Mouse (Mus musculus) erythroid progenitor cell, adult 5-6 weeks (primary cell): ENCODE results near the gene Syn3. TPM values are rescaled to one million over a fixed set of nuclear protein-coding genes. Genes with fewer than 3 reads are reported as not detected.
"Not testable (repeated sequence)": the region's sequence is repeated elsewhere in the genome, so short reads cannot be mapped to it uniquely, and the experiment has no call there.

Source experiments
- ATAC-seq: replicated peaks from 2 replicates; pipeline ENCODE4 v1.8.0; 2016; ENCODE audit warnings: moderate number of reproducible peaks, mild to moderate bottlenecking, moderate TSS enrichment, inconsistent platforms; ENCODE audit not compliant: poor library complexity, low FRiP score, severe bottlenecking
- total RNA-seq, 2 experiments: library from RNA; stranded (forward) in 1 of 2; stranded (reverse) in 1 of 2; fragments of 150-400 nt in 1 of 2; fragments of 186-747, 209-891 nt in 1 of 2; gene quantifications; 2 replicates each; pipeline versions ENCODE4 v1.2.3 to v1.2.4; 2015 to 2017; ENCODE audit warnings: low replicate concordance in 2 of 2

Gene Syn3
- total RNA-seq, 2 experiments from 2014 or later: not detected

DNA sequence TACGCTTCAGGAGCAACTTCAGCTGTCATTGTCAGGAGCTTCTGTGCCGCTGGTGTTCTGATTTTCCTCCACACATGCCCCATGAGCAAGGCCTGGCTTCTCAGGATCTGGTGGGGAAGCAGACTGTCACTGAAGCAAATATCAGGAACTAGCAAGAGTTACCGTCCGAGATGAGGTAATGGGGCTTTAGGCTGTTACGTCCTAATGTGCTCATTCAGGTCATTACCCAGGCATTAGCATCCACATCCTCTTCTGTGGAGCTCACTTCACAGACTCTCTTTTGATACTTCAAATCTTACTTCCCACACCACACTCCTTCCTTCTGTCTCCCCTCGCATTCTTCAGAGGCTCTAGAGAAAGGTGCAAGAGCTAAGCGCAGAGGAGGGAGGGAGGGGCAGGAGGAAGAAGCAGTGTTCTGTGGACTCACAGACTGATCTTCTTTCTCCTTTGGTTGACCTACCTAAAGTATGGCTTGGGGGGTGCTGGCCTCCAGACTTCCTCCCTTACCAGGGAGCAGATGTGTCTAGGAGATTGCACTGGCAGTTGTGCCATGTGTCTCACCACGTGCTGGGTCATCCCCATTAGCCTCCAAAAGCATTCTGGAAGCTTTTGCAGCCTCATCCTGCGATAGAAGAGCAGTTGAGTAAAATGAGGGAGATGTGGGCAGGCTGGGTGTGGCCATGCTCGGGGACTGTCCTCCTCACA is 445.7 kb downstream of the Syn3 start:
- no peak for ATAC-seq

DNA sequence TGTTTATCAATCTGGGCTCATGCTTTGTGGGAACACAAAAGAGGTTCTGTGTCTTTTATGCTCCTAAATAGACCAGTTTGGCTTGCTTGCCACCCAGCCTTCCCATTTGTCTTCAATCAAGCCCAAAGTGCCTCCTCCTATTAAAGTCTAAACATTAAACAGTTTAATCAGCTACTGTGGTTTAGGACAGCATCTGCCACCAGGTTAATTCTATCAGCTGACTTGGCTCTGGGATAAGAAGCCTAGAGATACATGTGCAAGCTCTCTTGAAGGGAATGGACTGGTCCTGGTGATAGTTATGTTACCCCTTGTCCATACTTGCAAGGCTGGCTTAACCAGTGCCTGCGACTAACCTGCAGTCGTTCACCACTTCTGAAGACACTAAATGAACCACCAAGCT is 448.2 kb downstream of the Syn3 start:
- ATAC-seq: no peak

DNA sequence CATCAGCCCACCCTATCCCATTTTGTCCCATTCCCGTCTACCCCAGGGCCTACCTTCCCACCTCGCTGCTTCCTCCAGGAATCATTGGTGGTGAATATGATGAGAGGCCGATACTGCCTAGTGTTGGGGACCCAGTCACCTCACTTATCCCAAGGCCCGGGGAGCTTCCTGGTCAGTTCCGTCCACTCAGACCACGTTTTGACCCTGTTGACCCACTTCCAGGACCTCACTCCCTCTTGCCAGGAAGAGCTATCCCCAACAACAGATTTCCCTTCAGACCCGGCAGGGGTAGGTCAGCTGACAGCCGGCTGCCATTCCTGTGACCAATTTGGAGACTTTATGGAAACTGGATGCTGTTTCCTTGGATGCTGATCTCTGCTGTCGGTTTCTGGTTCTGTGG is 450.9 kb downstream of the Syn3 start:
- ATAC-seq: no peak

DNA sequence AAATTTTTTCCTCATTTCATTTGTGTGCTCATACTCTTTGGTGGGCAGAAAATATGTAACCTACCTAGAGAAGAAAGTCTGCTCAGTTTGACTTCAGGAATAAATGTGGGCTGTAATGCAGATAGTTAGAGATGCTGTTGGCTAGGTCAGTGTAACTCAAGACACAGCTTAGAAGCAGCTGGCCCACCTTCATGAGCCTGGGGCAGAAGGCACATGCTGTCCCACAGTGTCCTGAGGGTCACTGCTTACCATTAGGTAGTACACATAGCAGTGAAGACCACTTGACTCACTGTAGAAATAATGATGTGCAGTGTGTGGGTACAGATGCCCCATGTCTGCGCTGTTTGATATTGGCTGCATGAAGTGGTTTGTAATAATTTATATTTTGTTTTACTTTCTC is 452.3 kb downstream of the Syn3 start:
- ATAC-seq: no peak

GRCm38 (mm10) chr10:86044066-86044465 is 454.6 kb downstream of the Syn3 start:
- no peak for ATAC-seq

DNA sequence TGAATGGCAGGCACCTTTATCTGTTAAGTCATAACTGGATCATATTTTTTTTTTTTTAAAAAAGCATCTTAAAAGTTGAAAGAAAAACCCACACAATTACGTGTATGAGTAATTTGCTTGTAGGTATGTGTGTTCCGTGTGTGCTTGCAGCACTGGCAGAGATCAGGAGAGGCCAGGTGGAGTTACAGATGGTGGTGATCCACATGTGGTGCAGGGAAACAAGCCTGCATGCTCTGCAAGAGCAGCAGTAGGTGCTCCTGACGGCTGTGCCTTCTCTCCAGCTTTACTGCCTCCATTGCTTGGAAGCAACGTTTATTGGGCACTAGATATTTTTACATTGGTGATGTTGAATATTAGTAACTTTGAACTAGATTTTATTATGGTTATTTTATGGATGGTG is 455.0 kb downstream of the Syn3 start:
- ATAC-seq: no peak

DNA sequence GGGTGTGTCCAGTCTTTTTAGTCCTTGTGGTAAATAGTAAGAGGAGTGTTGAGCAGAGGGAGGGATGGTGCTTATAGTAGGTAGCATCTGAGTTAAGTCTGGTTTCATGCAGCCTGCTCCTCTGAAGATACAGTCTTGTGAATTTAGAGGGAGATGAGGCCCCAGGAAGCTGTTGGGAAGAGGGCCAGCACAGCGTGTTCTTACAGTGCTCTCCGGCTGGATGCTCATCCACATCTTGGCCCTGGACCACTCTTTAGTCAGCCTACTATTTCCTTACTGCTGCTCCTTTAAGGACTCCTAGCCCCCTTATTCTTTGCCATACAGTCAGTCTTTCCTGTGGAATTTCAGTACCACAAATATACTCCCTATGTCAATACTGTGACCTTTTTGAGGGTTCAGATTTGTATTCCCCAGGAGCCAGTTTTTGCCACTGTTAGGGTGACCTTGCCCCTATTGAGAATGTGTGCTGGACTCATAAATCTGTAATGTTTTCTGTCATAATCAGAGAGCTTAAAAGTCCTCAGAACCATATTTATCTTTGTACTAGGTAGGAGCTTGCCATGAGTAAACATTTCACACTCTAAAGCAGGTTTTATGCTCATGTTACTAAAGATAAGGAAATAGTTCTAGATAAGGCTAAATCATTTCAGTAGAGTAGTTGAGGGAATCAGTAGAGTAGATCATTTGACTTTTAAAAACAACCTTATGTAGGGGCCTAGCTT is 464.5 kb downstream of the Syn3 start:
- no peak for ATAC-seq

DNA sequence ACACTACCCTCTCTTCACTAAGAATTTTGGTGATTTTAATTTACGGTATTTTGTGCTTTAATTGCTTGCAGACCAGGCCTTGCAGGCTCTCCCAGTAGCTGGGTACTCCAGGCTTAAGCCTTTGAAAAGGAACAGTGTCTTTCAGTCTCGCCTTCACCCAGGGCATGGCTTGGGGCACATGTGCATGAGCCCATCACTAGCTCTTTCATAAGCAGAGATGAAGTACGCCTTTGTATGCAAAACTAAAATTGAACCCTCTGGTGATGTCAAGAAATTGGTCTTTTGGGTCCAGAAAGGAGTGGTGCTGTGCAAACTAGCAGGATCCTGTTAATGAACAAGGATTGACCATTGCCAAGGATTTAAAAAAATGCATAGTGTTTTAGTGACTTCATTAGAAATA is 466.2 kb downstream of the Syn3 start:
- ATAC-seq: no peak

DNA sequence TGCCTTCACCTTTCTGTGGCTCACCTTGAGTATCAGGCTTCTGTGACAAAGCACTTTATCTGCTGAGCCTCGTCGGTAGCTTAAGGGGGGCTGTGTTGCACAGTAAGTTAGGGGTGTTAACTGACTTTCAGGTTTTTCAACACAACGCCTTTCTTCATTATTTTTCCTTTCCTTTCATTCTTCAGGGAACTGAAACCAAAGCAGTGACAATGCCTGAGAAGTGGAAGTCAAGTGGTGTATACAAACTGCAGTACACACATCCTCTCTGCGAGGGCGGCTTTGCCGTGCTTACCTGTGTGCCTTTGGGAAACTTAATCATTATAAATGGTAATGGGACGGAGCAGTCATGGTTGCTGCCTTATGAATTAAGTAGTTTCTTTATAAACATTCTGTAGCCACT is 468.0 kb downstream of the Syn3 start:
- ATAC-seq: no peak

DNA sequence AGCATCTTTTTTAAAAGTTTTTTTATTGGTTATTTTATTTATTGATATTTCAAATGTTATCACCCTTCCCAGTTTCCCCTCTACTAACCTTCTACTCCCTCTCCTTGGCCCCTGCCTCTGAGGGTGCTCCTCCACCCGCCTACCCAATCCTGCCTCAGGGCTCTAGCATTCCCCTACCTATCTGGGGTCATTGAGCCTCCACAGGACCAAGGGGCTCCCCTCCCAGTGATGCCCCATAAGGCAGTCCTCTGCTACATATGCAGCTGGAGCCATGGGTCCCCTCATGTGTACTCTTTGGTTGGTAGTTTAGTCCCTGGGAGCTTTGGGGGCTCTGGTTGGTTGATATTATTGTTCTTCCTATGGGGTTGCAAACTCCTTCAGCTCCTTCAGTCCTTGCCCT is 471.9 kb downstream of the Syn3 start:
- ATAC-seq: not testable (repeated sequence)

DNA sequence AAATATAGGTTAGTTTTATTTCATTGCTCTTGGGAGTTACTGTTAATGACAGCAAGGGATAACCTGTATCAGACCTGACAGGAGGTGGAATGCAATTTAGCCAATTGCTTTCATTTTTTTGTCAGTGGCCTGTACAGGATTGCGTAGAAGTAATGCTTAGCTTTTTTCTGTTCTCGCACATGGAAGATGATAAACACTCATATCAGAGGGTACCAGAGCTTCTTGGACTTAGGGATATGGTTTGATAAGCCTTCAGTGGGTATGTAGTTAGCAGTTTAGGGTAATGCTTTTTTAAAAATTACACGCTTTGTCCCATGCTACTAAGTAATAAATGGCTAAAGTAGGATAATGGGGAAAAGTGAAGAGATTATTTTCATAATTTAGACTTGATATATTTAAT is 472.3 kb downstream of the Syn3 start:
- peak; percentile 69 for ATAC-seq

DNA sequence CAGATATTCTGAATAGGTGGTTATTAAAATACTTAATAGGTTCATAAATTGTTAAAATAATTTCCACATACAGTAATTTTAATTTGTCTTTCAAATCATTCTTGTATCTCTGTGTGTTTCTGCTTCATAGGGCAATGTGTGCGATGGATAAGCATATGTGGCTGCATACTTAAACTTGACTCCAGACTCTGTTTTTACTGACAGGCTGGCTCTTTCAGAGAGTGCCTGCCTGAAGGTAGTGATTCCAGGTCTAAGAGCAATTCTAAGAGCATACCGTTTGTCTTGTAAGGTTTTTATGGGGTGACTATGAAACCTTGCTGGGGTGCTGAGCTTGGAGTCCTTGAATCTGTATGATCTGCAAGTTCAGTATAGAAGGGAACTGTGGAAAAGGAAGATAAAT is 472.8 kb downstream of the Syn3 start:
- ATAC-seq: peak; percentile 23

- no peak for ATAC-seq
Measured at GRCm38 (mm10) chr10:86023149-86023548, 475.5 kb downstream of the Syn3 start.

GRCm38 (mm10) chr10:86022474-86022816 is 476.3 kb downstream of the Syn3 start:
- ATAC-seq: 0 out of 2 replicates have a peak, but pooled peaks have one; percentile 22

GRCm38 (mm10) chr10:86021749-86022473 is 476.8 kb downstream of the Syn3 start, which contains the start of gene Fbxo7:
Gene Fbxo7 (plus strand): TSS chr10:86021972.
- peak; percentile 74 for ATAC-seq

- peak; percentile 23 for ATAC-seq
Measured at GRCm38 (mm10) chr10:86021408-86021748, 477.3 kb downstream of the Syn3 start.

DNA sequence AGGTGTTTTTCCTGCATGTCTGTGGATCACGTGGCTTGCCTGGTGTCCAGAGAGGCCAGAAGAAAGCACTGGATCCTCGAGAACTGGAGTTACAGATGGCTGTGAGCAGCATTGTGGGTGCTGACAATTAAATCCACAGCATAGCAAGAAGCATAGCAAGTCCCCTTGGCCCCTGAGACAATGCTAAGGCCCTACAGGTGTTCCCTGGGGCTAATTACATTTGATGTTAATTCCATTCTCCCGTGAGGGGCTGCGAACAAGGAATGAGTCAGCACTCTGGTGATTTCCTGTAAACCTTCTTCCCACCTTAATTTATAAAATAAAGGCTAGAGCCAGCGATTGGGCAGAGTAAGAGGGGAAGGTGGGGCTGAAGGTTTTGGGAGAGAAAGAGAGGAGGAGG is 479.9 kb downstream of the Syn3 start:
- ATAC-seq: no peak

- ATAC-seq: no peak
Measured at GRCm38 (mm10) chr10:86017781-86018180, 480.9 kb downstream of the Syn3 start.

DNA sequence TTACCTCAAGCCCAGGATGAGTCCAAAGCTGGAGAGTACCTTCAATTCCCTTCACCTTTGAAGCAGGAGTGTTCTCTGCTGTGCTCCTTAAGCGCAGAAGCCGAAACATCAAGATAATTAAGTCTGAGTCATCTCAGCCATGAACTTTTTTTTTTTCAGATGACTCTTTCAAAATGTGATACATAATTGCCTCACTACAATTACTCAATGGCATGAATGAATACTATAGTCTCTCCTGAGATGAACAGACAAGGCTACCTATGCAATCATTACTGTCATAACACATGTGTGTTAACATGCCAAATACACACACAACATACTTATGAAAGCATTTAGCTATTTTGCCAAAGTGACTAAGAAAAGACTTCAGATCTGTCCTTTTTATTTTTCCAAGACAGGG is 486.9 kb downstream of the Syn3 start, which contains the start of gene Bpifc:
Gene Bpifc (minus strand): TSS at position 115 of the 400 bp plus-strand sequence.
- ATAC-seq: no peak

DNA sequence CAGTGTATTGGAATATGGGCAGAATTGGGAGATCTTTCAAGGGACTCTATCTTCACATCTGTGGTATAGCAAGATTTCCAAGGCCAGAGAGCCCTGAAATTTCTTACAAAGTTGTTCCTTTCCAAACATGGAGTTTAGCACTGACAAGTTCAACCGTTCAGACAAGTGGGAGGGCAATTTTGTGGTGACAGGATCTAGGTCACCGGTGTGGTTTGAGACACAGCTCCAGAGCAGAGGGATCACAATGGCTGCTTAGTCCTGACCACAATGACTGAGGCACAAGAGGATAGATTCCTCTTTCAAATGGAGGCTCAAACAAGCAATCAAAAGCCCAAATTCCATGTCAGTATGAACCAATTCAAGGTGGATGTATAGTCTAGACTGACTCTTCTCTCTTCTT is 487.5 kb downstream of the Syn3 start:
- ATAC-seq: no peak

GRCm38 (mm10) chr10:86010636-86011035 is 488.1 kb downstream of the Syn3 start:
- ATAC-seq: no peak
